Mouse (Mus musculus): ENCODE data around the gene E330009J07Rik.

The E330009J07Rik gene

GRCm38 (mm10) chr6:40436047-40436483 lies at the start of gene E330009J07Rik:
E330009J07Rik (minus strand) TSS chr6:40436135.
- DNase-seq (ENCODE audit: low spot score in 2 of 2): peak; percentile 78 to 83

GRCm38 (mm10) chr6:40482318-40482717 lies 46.4 kb upstream of the E330009J07Rik start:
- no peak for DNase-seq (ENCODE audit: low spot score in 2 of 2)

GRCm38 (mm10) chr6:40479705-40480104 lies 43.8 kb upstream of the E330009J07Rik start:
- DNase-seq (ENCODE audit: low spot score in 2 of 2): no peak

GRCm38 (mm10) chr6:40476132-40476531 lies 40.2 kb upstream of the E330009J07Rik start:
- DNase-seq (ENCODE audit: low spot score in 2 of 2): no peak

- DNase-seq (ENCODE audit: low spot score in 2 of 2): no peak
Observed at GRCm38 (mm10) chr6:40471720-40472010, 35.7 kb upstream of the E330009J07Rik start.

GRCm38 (mm10) chr6:40470916-40471719 lies 35.2 kb upstream of the E330009J07Rik start, which contains the start of gene Ssbp1:
Ssbp1 (plus strand) TSS chr6:40471352.
- DNase-seq (ENCODE audit: low spot score in 2 of 2): peak; percentile 92 to 93

- no peak for DNase-seq (ENCODE audit: low spot score in 2 of 2)
Observed at GRCm38 (mm10) chr6:40465710-40466109, 29.8 kb upstream of the E330009J07Rik start.

GRCm38 (mm10) chr6:40454436-40455041 lies 18.6 kb upstream of the E330009J07Rik start:
- DNase-seq (ENCODE audit: low spot score in 2 of 2): no peak

GRCm38 (mm10) chr6:40448626-40449025 lies 12.7 kb upstream of the E330009J07Rik start:
- no peak for DNase-seq (ENCODE audit: low spot score in 2 of 2)

- DNase-seq (ENCODE audit: low spot score in 2 of 2): no peak
Observed at GRCm38 (mm10) chr6:40443281-40443928, 7.5 kb upstream of the E330009J07Rik start.

GRCm38 (mm10) chr6:40441755-40442154 lies 5.8 kb upstream of the E330009J07Rik start:
- DNase-seq (ENCODE audit: low spot score in 2 of 2): no peak

GRCm38 (mm10) chr6:40441276-40441675 lies 5.3 kb upstream of the E330009J07Rik start:
- no peak for DNase-seq (ENCODE audit: low spot score in 2 of 2)

GRCm38 (mm10) chr6:40439731-40440130 lies 3.8 kb upstream of the E330009J07Rik start:
- no peak for DNase-seq (ENCODE audit: low spot score in 2 of 2)

- no peak for DNase-seq (ENCODE audit: low spot score in 2 of 2)
Observed at GRCm38 (mm10) chr6:40438936-40439335, 3.0 kb upstream of the E330009J07Rik start, which contains the start of gene Wee2. Wee2 (plus strand) TSS chr6:40439088.

GRCm38 (mm10) chr6:40435151-40436046 lies 536 bp downstream of the E330009J07Rik start:
- peak; percentile 75 to 83 for DNase-seq (ENCODE audit: low spot score in 2 of 2)

GRCm38 (mm10) chr6:40434697-40435096 lies 1.2 kb downstream of the E330009J07Rik start:
- no peak for DNase-seq (ENCODE audit: low spot score in 2 of 2)

GRCm38 (mm10) chr6:40432346-40433275 lies 3.3 kb downstream of the E330009J07Rik start:
- DNase-seq (ENCODE audit: low spot score in 2 of 2): peak; percentile 65 to 66

- no peak for DNase-seq (ENCODE audit: low spot score in 2 of 2)
Observed at GRCm38 (mm10) chr6:40431812-40432211, 4.1 kb downstream of the E330009J07Rik start.

GRCm38 (mm10) chr6:40431356-40431755 lies 4.6 kb downstream of the E330009J07Rik start:
- no peak for DNase-seq (ENCODE audit: low spot score in 2 of 2)

- peak in 1 of 2 experiments; percentile 54 for DNase-seq (ENCODE audit: low spot score in 2 of 2)
Observed at GRCm38 (mm10) chr6:40430878-40431277, 5.1 kb downstream of the E330009J07Rik start.
